Mouse (Mus musculus) T-cell, adult 2 months (primary cell): ENCODE measurements around the gene Med22.

Source experiments
- DNase-seq: peaks from one replicate; pipeline ENCODE4 v3.0.0; 2022; ENCODE audit warnings: low spot score

Med22 gene

DNA sequence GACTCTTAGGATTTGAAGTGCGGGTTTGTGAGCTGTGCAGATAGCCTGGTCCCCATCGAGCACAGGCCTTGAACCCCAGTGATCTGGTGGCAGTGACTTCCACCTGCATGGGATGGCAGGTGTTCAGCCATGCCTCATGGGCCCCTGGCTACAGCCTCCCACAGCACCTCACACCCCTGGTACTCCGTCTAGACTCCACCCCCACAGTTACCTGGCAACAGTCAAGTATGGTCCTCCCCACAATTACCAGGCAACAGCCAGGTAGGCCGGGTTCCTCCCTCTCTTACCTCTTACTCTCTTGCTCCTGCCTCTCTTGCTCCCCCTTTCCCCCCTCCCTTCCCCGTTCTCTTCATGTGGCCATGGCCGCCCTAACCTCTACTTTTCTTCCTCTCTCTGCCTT, 39.8 kb downstream of the Med22 start:
- no peak for DNase-seq

DNA sequence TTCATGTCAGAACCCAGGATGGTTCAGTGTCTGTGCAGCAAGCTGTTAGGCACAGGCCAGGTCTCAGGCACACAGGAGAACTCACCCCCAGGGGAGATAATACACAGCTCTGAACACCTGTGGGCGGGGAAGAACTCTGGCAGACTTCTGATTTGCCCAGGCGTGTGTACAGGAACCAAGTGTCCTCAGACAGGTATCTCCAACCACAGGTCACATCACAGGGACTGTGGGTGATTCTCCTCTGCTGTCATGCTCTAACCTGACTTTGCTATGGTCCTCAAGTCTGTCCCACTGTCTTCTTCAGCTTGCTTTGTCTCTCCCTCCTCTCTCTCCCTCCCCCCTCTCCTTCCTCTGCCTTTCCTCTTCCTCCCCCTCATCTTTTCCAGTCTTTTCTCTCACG, 45.6 kb downstream of the Med22 start, which contains the start of gene Abo:
Gene Abo, minus strand, starts transcription at position 101 of the 400 bp plus-strand sequence.
- no peak for DNase-seq

DNA sequence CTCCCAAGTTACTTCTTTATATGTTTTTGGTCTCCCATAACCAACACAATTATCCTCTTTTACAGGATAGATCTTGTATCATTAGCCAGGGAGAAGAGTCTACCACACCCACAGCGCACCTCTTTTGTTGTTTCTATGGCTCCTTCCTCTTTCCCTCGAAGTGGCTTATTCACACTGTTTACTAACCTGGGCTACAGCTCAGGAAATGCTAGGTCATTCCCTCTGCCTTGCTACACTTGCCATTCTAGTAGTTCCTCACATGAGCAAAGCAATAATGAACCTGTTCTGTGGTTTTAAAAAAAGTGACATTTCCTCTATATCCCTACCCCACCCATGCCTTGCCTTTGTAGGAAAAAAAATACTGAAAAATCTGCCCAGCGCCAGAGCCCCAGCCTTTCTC, 47.6 kb downstream of the Med22 start:
- no peak for DNase-seq
